8 mouse cellular contexts compared by ENCODE assay signal in the genomic region with DNA sequence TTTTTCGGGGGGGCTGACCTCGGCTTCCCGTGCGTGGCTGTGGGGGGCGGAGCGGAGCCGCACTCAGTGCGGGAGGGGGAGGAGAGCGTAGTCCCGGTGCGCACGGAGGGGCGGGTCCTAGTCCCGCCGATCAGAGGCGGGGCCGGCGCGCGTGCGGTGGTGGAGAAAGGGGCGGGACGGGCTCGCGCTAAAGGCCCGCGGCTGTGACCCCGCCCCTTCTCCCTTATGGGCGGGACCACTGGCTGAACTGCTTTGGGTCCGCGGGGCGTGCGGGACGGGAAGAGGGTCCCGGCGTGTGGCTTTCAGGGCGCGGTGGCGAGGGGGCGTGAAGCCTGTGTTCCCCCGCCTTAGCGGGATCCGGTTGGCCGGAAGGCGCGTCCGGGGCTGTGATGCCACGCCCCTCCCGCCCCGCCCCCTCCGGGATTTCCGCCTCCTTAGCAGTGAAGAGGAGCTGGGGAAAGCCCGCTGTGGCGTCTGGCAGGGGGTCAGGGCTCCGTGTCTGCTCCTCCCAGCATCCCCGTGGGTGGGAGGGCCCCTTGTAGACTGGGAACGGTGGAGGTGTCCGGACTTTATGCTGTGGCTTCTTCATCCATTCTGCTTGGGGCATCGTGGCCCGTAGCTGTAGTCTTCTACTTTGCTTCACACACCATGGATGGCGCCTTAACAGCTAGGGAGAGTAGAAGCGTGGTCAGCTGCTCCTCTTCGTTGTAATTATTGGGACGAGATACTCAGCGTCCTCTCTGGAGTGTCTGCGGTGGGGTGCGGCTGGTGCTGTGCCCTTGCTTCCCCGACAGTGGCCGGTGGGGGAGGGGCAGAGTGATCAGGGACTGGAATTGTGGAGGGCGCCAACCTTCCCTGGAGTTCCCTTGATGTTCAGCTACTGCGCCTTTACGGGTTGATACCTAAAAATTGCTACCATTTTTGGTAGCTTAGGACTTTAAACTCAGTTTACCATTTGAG. TPM values are rescaled to one million over a fixed set of nuclear protein-coding genes. Genes with fewer than 3 reads are reported as not detected.
A peak's percentile ranks its signal among the peaks of the same experiment; 100 is the strongest.
DNase-seq lines count a peak whose midpoint lies in the region; ATAC-seq and TF ChIP-seq lines count a peak whose summit lies in the region.

No protein-coding gene starts in this region.

- no peak for TF ChIP-seq CTCF in thymus, adult 2 months (IDR thresholded peaks at IDR 0.05; ENCODE audit: borderline replicate concordance, control insufficient read depth, extremely low read depth, insufficient read depth, low read length, poor library complexity)

- peak overlapping the region; percentile 92 for H3K9ac ChIP-seq in lung, embryonic 16.5 days (ENCODE audit: low read length)

- H3K4me3 ChIP-seq in hindbrain, embryonic 10.5 days = peak overlapping the region; percentile 92
- H3K4me3 ChIP-seq in lung, embryonic 16.5 days (ENCODE audit: low read length) = peak overlapping the region; percentile 99
- peak overlapping the region; percentile 73 for H3K4me3 ChIP-seq in thymus, adult 2 months (ENCODE audit: control insufficient read depth, insufficient read depth, low read length)

- H3K27me3 ChIP-seq in hindbrain, embryonic 10.5 days (ENCODE audit: insufficient read depth, poor library complexity, severe bottlenecking) = no peaks in the 10 kb centered on the region
- H3K27me3 ChIP-seq in lung, embryonic 16.5 days (ENCODE audit: control insufficient read depth, insufficient read depth, low read depth, low read length) = no peaks in the 10 kb centered on the region
- no peaks in the 10 kb centered on the region for H3K27me3 ChIP-seq in thymus, adult 2 months (ENCODE audit: control insufficient read depth, insufficient read depth, low read length)

- H3K9me3 ChIP-seq in hindbrain, embryonic 10.5 days = no peaks in the 10 kb centered on the region
- H3K9me3 ChIP-seq in lung, embryonic 16.5 days (ENCODE audit: control insufficient read depth, low read length) = no peaks in the 10 kb centered on the region

- ATAC-seq in lung, embryonic 16.5 days (ENCODE audit: low read depth) = peak; percentile 31

- peak overlapping the region; percentile 97 for H3K27ac ChIP-seq in hindbrain, embryonic 10.5 days
- peak overlapping the region; percentile 100 for H3K27ac ChIP-seq in lung, embryonic 16.5 days (ENCODE audit: low read length)
- H3K27ac ChIP-seq in thymus, adult 2 months (ENCODE audit: control insufficient read depth, insufficient read depth, low read length) = peak overlapping the region; percentile 69

- WGBS in hindbrain, embryonic 10.5 days = 1% methylated on average over 70 of the region's 72 CpGs
- WGBS in lung, embryonic 16.5 days = under 1% methylated on average over 55 of the region's 72 CpGs
- 1% methylated on average over 71 of the region's 72 CpGs for WGBS in thymus, adult 2 months

- H3K4me2 ChIP-seq in lung, embryonic 16.5 days (ENCODE audit: low read depth, low read length) = peak overlapping the region; percentile 83

- no peak for TF ChIP-seq POLR2A in thymus, adult 2 months (IDR thresholded peaks at IDR 0.05; ENCODE audit: control insufficient read depth, extremely low read depth, insufficient read depth, low read length, poor library complexity)

- peaks cover 25% of the 10 kb centered on the region for H3K4me1 ChIP-seq in hindbrain, embryonic 10.5 days (replicated peaks)
- peaks cover 11% of the 10 kb centered on the region for H3K4me1 ChIP-seq in lung, embryonic 16.5 days (replicated peaks; ENCODE audit: control insufficient read depth, insufficient read depth, low read length)
- H3K4me1 ChIP-seq in thymus, adult 2 months (replicated peaks; ENCODE audit: control insufficient read depth, insufficient read depth, low read length) = peaks cover 12% of the 10 kb centered on the region

- DNase-seq in MEL-GATA-1-ER (ENCODE audit: extremely low read depth, low read depth) = peak; percentile 65
- peak; percentile 87 for DNase-seq in cerebellum, adult 8-10 months
- DNase-seq in forelimb bud, embryonic 11.5 days (ENCODE audit: low read depth, low spot score) = peak; percentile 78
- DNase-seq in hindbrain, embryonic 10.5 days (ENCODE audit: low spot score) = peak; percentile 91
- peak; percentile 93 for DNase-seq in layer of hippocampus, adult 9-11 months
- DNase-seq in ovary, adult 18-20 months (ENCODE audit: low spot score) = peak; percentile 86
- DNase-seq in thymus, adult 2 months = peak; percentile 88

- 0 out of 2 replicates have a peak, but pooled peaks cover 4% of the 10 kb centered on the region for H3K36me3 ChIP-seq in hindbrain, embryonic 10.5 days
- no peaks in the 10 kb centered on the region for H3K36me3 ChIP-seq in lung, embryonic 16.5 days (ENCODE audit: control insufficient read depth, insufficient read depth, low read length)
- H3K36me3 ChIP-seq in thymus, adult 2 months (ENCODE audit: control insufficient read depth, insufficient read depth, low read length) = no peaks in the 10 kb centered on the region

RNA-seq across cellular contexts. Expression of gene Sin3a, which starts 5.1 kb away (rescaled TPM):
- 46.7 and 51.0 TPM in 2 replicates for polyA plus RNA-seq in hindbrain, embryonic 10.5 days (2016; fragmentation: Nextera tagmentation; extraction: Ambion mirVana)
- 31.3 and 33.6 TPM in 2 replicates for polyA plus RNA-seq in lung, embryonic 16.5 days (2015; fragmentation: Nextera tagmentation; extraction: Ambion mirVana)
- 237 and 282 TPM in 2 replicates for polyA plus RNA-seq in thymus, adult 2 months (2012; rRNA removed)

RNA-seq across cellular contexts. Expression of gene Man2c1, which starts 53.5 kb away (rescaled TPM):
- 58.7 and 62.5 TPM in 2 replicates for polyA plus RNA-seq in hindbrain, embryonic 10.5 days (2016; fragmentation: Nextera tagmentation; extraction: Ambion mirVana)
- 65.0 and 74.5 TPM in 2 replicates for polyA plus RNA-seq in lung, embryonic 16.5 days (2015; fragmentation: Nextera tagmentation; extraction: Ambion mirVana)
- 230 and 269 TPM in 2 replicates for polyA plus RNA-seq in thymus, adult 2 months (2012; rRNA removed)

Comparison
In these comparisons a context has a peak if more than half of its experiments do, and no peak if none do; other contexts are left out.
1. Peak in every context shown above with its lines: DNase-seq, ATAC-seq, H3K4me3 ChIP-seq and H3K27ac ChIP-seq.